Mouse (Mus musculus) testis, adult 2 months (tissue): ENCODE results near the gene Fstl3.

ENCODE experiments used
- CTCF ChIP-seq: fragments of 200-500 bp; IDR thresholded peaks from 2 replicates; pipeline ENCODE4 v1.5.1; 2012; ENCODE audit warnings: low read depth, mild to moderate bottlenecking, inconsistent platforms, low read length, moderate library complexity; ENCODE audit not compliant: control insufficient read depth, insufficient read depth, insufficient replicate concordance
- POLR2A ChIP-seq: fragments of 200-500 bp; IDR thresholded peaks from 2 replicates; pipeline ENCODE4 v1.6.1; 2012; ENCODE audit warnings: low read depth, mild to moderate bottlenecking, inconsistent platforms, low read length, moderate library complexity; ENCODE audit not compliant: control insufficient read depth

- TF ChIP-seq CTCF (no peak), POLR2A (no peak)
Observed at GRCm38 (mm10) chr10:79802331-79802971, 25.4 kb downstream of the Fstl3 start.
